Mouse (Mus musculus) spleen, postnatal 36 days (tissue): ENCODE data around the gene Lnx1.

Experiments used
- DNase-seq, 2 experiments: peaks; one replicate each; pipeline ENCODE4 v3.0.0; 2022; ENCODE audit warnings: low spot score in 2 of 2, mixed read lengths in 1 of 2

Lnx1 gene

GRCm38 (mm10) chr5:74697534-74697933, 5.2 kb downstream of the Lnx1 start:
- no peak for DNase-seq

DNA sequence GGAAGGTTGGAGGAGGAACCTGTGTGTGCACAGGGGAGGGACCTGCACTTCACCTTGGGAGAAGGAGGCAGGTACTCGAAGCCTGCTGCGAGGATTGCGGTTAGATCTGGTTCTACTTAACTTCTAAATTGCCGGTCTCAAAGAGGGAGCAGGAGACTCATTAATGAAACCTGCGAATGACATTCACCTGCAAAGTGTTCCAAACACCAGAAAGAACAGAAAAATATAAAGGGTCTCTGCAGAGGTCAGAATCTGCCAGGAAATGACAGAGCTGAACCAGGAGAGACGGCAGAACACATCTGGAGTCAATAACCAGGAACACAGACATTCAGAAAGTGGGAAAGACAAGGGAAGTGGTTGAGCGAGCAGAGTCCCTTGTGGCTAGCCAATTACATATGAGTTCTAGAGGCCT, 8.3 kb downstream of the Lnx1 start:
- no peak for DNase-seq

DNA sequence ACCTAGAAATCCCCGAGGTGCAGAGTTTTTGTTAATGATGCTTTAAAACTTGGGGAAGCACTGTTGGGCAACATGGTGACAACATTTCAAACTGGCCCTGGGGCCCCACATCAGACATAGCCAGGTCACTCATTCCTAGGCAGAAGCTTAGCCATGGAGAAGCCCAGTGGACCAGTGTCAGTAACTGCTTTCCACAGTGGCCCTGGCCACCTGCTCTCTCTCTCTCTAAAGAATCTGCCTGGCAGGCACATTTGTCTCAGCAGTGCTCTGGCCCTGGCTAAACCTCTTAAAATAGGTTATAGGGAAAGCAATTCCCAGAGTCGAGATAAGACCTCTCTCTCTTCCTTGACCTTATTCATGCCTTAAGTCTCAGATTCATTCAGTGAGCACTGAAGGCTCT, 8.9 kb downstream of the Lnx1 start:
- no peak for DNase-seq

DNA sequence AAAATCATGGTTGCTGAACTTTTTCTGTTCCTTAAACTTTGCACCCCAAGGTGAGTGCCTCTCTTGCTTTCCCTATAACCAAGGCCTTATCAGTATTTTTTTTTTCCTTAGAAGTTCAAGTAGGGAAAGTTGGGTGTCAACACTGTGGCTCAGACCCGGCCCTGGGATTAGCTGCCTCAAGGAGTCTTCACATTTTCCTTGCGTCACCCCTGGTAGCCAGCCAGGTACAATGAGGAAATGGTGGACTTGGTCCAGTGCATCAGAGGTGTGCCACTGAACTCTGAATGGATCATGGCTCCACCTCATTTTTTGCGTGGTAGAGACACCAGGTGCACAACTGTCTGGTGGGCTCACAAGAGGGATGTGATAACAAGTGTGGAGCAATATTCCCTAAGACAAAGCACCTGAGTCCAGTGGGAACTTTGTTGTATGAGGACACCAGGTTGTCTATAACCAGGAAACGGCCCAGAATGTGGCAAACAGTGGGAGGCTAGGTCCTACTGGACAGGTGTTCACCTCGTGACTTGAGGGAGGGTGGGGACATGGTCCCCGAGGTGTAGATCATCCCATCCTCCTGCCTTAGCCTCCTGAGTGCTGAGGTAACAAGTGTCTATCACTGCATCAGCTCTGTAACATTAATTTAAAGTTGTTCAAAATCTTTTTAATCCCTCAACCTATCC, 10.2 kb downstream of the Lnx1 start:
- no peak for DNase-seq

DNA sequence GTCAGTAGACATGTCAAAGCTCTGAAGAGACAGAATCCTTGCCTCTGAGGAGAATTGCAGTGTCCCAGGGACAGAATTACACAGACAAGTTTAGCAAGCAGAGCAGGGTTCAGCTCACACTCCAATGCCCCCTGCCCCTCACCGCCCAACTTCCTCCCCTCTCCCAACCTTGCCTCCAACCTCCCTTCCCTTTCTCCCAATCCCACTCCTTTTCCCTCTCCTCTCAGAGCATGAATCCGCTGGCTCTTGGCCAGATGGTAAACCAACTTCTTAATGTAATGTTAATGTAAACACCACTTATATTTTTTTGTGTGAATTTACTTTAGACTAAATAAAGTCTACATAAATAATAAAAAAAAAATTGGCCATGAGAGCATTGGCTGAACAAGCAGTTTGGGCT, 13.9 kb downstream of the Lnx1 start:
- no peak for DNase-seq

- DNase-seq: no peak
Measured at GRCm38 (mm10) chr5:74684944-74685343, 17.8 kb downstream of the Lnx1 start.

DNA sequence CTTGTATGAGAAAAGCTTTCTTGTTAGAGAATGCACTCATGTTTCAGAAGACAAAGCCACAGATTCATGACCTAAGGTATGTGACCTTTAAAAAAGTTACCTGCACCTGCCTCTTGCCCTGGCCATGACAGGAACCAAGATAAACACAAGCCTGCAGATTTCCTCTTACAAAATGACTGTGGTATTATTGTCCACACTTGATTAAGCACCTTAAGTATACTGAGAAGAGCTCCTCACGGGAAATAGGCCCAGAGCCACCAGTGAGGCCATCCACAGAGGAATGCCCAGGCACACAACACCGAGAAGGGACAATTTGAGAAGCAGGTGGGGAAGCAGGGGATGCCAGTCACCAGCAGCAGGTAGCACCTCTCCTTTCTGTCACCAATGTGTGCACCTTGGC, 18.9 kb downstream of the Lnx1 start:
- DNase-seq: no peak

GRCm38 (mm10) chr5:74682735-74683134, 20.0 kb downstream of the Lnx1 start:
- no peak for DNase-seq

DNA sequence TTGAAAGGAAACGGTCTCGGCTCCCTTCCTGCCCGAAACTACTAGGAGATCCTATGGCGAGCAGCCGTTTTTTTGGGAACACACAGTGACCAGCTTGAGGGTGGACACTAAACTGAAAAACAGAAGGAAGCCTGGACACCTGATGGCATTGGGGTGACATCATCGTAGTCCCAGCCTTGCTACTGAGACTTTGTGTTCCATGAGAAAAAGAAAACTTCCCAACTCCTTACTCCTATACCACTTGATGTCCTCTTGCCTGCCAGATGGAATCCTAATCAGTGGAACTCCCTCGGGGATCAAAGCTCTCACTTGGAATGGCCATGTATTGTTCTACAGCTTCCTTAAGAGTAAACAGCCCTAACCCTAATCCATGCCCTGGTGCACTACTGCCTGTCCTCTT, 23.1 kb downstream of the Lnx1 start:
- DNase-seq: no peak

DNA sequence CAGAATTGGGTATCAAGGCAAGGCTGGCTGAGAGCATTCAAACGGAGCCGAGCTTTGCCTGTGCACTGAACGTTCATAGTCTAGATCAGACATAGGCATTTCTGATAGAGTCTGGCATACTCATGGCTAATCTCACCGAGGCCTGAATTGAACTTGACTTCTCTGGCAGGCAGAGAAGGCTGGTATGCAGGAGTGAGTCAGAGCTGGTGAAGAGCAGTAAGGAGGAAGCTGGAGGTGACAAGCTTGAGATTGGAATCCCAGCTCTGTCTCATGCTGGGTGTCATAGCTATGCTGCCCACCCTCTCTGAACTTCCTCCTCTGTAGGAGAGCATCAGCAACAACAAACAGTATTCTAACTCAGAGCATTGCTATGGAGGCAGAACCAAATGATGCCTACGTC, 24.0 kb downstream of the Lnx1 start:
- no peak for DNase-seq

DNA sequence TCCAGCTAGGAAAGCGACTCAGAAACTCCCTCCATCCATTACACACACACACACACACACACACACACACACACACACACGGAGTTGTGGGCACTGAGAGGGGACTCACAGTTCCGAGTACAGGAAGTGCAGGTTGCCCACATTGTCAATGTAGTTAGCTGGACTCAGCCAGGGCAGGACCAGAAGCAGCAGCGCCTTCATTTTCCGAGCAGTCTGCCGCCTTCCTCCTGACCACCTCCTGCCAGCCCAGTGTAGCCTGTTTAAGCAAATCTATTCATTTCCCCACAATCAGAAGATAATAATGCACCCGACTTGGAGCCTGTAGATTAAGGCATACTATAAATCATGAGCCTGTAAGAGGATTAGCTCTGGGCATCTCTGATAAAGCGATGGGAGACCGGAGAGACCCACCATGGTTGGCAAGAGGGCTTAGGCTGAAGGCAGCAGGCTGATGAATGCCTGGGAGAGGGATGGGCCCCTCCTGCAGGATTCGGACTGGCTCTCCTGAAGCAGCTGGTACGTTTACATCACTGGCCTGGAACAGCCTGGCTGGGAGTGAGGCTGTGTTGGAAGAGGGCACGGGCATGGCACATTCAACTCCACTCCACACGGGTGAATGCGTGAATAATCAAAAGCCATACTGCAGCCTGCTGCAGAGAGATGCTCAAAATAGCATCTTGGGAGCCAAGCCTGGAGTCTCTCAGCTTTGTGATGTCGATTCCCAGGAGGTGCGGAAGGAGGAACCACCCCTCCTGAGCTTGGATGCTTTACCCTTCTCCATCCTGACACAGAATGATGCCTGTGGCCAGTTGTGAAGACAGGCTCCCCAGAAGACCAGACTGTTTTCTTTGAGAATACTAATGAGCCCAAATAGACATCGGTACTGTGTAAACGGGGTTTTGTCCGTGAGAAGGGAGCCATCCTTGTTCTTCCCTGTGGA, 25.0 kb downstream of the Lnx1 start:
- no peak for DNase-seq

DNA sequence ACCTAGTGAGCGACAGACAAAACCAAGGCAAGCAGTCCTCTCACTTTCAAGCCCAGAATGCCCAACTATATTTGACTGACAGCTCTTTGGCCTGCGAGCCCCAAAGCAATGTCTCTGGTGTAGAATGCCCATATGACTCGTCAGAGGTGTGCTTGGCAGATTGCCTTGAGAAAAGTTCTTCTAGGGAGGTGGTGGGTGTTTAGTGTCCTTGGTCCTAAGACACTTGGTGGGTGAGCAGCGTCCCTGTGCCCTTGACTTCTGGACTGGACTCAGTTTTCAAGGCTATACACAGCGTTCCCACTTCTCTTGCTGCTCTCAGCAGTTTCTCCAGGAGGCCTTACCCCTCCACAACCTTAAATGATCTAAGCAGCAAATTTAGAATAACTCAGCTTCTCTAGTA, 30.2 kb downstream of the Lnx1 start:
- DNase-seq: no peak

GRCm38 (mm10) chr5:74670877-74671276, 31.8 kb downstream of the Lnx1 start:
- no peak for DNase-seq

- no peak for DNase-seq
Measured at GRCm38 (mm10) chr5:74669925-74670324, 32.8 kb downstream of the Lnx1 start.

DNA sequence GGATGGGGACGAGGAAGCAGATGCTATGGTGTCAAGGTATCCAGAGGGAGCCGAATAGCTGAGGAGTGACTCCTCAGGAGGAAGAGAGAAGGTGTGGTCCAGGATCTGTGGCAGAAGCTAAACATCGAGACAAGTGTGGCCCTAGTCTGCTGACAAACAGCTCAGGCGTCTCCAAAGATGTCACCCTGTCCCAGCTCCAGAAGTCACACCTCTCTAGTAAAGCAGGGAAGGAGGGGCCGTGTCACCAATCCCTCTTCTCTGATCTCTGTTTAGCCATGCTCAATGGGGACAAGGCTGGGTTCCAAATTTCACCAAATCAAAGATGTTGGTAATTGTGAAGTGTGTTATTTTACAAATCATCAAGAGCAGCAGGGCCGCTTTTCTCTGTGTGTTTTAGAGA, 33.8 kb downstream of the Lnx1 start:
- DNase-seq: no peak

GRCm38 (mm10) chr5:74662618-74663017, 40.1 kb downstream of the Lnx1 start:
- DNase-seq: no peak

DNA sequence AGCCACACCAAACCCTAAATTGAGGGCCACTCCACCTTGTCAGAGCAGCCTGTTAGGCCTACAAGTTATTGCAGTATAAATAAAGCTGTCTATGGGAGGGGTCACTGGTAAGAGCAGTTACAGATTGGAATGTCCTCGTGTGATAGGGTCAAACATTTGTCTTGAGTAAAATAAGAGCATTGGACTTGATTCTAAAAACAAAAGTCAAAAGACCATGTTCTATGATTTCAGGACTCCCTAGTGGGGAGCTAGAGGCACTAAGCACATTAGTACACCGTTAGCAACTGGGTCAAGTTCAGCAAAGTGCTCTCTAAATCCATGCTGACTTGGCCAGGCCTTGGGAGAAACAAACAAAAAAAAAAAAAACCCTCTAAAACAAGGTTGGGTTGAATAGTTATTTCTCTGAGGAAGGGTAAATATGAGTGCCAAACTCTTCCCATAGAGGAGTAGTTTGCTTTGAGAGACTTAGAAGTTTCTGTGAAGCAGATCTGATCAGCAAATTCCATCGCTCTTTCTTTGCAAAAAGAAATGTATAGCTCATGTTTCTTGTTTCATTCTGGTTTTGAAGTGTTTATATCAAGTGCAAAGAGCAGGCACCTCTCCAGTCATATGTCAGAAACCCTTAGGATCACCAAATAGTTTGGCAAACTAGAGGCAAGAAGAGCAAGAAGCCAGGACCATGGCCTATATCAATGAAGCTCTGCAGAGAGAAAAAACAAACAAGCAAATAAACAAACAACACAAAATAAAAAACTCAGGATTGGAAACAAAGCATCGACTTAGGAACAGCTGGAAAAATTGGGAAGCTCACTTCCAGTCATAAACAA, 40.8 kb downstream of the Lnx1 start:
- no peak for DNase-seq

DNA sequence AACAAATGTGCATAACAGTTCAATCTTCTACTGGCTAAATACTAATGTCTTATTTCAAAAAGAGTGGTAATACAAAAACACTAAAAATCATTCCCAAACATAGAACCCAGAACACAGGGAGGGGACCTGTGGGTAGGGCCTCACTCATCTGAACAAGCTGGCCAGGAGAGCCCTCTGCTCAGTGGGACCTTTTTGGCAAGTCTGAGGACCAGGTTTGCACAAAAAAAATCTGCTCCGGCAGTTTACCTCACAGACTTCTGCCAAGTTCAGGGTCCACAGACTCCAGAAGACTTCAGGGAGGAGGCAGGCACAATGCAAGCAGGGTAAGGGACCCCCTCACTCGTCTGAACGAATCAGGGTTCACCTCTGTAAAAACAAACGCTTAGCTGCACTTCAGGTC, 42.9 kb downstream of the Lnx1 start:
- DNase-seq: no peak

DNA sequence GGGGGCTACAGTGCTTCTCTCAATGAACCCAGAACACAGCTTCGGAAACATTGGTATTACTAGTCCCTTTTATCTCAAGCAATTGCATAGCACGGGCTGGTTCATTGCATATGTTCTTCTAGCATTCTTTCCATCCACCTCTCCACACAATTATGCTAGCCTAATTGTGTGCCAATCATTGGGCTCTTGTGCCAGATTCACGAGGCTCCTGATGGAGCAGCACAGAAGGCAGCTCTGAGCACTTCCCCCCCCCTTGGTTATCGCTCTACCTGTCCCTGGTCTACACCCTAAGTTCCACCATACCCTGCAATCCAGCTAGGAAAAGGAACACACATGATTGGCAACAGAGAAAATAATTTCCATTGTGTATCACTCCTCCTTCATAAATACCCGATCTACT, 43.4 kb downstream of the Lnx1 start:
- DNase-seq: no peak

DNA sequence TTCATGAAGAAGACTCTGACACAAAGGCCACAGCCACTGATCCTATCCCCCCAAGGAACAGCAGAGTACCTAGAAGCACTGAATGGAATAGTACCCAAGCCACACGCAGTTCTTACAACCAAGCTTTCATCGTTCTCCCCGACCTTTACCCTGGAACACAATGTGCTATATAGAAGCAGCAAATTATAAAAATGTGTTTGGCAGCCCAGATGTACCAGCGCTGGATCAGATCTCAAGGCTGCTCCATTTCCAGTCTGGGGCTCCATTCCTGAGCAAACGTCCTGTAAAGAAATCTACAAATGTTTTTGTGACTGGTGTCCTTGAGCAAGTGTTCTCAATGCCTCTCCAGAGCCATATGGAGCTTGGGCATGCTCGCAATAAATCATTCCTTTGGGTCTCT, 44.8 kb downstream of the Lnx1 start:
- no peak for DNase-seq

- DNase-seq: no peak
Measured at GRCm38 (mm10) chr5:74656410-74656809, 46.3 kb downstream of the Lnx1 start.

GRCm38 (mm10) chr5:74654527-74654926, 48.2 kb downstream of the Lnx1 start:
- DNase-seq: no peak
